Mouse (Mus musculus) ovary, postnatal 14 days (tissue): Measurements from ENCODE around the gene Tuba8.

Experiments
- DNase-seq: peaks from one replicate; pipeline ENCODE4 v3.0.0; 2022; ENCODE audit warnings: low spot score

Tuba8 gene

DNA sequence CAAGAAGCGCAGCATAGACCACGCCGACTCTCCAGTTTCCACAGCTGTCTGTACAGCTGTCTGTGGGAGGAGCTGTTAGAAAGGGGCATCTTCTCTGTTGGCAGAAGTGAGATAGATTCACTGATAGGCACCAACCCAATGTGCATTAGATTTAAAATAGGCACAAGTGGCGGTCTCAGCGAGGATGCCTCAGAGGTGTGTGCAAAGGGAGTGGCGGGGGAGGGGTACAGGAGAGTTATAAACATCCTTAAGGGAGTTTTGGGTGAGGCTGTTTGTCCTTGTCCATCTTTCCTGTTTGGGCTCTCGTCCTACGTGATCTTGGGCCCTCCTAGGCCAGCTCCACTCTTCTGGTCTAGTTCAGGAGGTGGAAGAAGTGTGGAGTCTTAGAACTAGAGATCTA is 17.9 kb downstream of the Tuba8 start:
- DNase-seq = no peak

DNA sequence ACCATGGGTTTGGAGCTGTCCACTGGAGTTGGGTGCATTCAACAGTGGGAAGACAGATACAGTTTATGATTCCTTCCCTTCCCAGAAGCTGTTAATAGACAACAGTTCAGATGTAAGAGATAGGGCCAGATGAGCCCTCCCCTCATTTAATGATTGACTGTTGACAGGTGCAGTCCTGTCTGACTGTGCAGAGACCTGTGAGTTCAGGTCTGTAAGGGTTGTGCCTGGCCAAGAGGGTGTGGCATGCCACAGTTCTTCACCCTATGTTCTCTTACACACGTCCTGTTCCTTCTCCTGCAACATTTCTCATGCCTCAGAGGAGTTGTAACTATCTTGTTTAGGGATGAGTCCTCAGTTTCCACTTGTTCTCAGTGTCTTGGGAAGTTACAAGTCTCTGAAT is 22.2 kb downstream of the Tuba8 start:
- no peak for DNase-seq

DNA sequence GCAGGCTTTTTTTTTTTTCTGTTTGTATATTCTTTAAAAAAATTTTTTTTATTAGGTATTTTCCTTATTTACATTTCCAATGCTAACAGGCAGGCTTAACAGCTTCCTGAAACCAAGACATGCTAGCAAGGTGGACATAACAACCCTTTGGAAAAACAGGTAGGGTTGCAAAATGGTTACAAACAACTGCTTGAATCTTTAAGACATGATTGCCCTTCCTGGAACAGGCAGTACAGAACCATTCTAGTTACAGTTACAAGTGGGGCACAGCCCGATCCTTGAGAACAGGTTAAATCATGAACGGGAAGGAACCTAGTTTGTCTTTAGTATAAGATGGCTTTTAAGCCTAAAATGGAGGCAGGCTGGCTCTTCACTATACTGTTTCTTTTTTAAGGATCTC is 25.9 kb downstream of the Tuba8 start:
- DNase-seq = no peak

DNA sequence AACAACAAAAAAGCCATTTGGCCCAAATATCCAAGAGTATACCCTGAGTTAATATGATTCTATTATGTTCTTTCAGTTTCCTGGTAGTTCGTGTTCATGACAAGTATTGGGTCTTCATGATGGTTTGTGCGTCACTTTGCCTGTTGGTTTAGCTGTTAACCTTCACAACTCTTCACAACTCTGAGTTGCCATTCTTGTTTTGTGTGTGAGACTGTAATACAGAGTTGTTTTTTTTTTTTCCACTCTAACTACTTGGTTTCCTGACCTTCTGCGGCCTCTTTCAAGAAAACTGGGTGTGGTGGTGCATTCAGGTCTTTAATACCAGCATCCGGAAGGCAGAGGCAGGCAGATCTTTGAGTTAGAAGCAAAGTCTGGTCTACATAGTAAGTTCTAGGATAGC is 27.7 kb downstream of the Tuba8 start:
- no peak for DNase-seq

- DNase-seq = no peak
These were observed 31.3 kb downstream of the Tuba8 start for GRCm38 (mm10) chr6:121241780-121242179.

- no peak for DNase-seq
These were observed 32.7 kb downstream of the Tuba8 start for GRCm38 (mm10) chr6:121243161-121243560.

DNA sequence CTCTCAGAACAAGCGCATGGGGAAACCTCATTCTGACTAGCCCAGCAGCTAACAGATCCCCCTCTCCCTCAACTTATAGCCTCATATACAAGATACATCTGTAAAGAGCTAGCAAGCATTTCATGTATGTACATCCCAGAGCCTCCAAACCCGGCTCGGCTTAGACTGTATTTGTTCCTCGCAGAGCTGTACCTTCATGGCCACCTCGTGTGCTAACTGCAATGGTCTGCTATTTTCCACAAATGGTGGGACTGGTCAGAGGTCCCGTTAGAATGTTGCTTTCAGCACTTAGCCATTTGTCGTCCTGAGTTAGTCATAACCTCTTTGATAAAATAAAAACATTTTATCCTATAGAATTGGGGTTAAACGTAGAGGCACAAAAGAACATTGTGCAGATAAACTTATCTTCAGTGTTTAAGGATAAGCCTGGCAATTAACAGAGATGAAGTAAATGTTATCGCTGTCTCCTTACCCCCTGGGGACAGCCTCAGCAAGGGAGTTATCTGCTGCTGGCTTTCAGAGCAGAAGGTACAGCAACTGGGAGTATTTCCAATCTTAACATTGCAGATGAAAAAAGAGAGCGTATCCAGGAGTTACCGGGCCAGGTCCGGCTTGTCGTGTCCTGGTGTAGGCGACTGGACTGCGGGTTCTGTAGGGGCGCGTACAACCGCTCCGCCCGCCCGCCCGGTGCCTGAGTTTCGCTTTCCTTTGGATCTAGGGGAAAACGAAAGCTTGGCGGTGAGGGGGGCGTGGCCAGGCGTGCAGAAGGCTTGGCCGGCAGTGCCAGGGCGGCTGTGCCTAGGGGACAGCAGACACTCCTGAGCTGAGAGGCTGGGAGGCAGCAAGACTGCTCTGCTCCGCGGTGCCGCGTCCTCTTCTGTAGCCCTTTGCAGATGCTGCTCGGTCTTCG is 34.9 kb downstream of the Tuba8 start, which contains the start of gene Usp18:
Gene Usp18 (plus strand): TSS at position 780 of the 910 bp plus-strand sequence.
- DNase-seq = peak; percentile 84

DNA sequence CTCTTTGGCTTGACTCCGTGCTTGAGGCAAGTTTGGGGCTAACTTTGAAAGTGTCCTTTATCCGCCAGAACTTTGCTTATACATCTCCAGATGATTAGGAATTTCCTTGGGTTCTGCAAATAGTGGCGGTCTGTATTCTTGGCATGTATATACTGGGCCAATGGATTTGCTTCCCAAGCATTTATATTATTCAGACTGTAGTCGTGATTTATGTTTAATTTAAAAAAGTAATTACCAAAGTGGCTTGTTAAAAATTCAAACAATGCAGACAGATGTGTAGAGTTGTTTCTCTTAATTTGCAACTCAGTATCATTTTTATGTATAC is 35.5 kb downstream of the Tuba8 start:
- DNase-seq = no peak

DNA sequence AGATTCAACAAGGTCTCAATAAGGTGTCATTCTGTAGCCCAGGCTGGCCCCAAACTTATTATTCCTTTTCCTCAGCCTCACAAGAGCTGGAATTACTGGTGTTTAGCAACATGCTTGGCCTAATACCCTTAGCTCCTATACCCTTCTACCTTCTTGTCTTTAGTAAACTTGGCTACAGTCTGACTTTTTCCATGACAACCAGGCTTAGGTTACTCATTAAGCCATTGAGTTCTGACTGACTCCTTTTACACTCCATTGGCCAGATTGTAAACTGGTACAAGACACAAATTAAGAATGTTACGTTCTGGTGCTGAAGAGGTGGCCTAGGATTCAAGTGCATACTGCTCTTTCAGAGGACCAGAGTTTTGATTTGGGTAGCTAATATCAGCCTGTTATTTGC is 39.9 kb downstream of the Tuba8 start:
- DNase-seq = no peak

GRCm38 (mm10) chr6:121251256-121251655 is 40.8 kb downstream of the Tuba8 start:
- DNase-seq = no peak

DNA sequence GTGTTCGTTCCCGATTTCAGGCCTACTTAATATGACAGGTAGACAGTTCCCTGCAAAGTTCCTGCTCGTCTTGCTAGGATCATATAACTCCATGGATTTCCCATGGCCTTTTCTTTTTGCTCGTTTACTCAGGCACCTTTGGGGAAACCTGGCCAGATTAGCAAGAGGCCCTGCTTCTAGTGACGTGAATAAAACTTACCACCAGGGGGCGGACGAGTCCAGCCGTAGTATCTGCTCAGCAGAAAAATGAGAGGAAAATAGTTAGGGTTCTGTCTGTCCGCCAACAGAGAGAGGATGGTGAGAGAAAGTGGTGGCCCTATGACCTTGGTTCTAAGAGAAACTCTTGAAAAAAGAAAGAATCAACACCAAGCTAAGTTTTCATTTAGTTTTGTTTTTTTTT is 50.1 kb downstream of the Tuba8 start:
- peak; percentile 69 for DNase-seq

DNA sequence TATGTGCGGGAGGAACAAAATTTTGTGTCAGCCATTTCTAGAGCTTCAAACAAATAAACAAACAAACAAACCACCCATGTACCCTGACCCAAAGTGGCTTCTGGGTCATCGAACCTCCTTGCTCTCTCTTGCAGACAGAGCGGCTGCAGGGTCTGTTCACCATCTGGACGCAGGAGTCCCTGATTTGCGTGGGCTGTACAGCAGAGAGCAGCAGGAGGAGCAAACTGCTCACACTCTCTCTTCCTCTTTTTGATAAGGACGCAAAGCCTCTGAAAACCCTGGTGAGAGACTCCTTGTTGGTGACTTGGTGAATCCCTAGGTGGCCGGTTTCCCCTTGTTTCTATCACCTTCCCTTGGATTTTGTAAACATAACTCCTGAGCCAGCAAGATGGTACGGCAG is 50.7 kb downstream of the Tuba8 start:
- DNase-seq = no peak

DNA sequence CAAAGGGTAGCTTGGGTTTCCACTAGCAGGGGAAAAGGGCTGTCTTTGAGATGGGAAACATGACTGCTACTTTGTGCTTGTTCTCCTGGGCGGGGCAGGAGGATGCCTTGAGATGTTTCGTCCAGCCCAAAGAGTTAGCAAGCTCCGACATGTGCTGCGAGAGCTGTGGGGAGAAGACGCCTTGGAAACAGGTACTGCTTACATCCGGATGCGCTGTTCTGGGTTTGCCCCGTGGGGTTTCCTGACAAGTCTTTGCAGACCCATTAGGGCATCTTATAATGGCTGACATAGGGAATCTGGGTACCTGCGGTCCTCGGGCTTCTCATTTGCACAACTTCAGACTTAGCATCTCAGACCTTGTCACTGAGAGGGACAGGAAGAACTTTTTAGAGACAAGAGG is 51.5 kb downstream of the Tuba8 start:
- DNase-seq = no peak

DNA sequence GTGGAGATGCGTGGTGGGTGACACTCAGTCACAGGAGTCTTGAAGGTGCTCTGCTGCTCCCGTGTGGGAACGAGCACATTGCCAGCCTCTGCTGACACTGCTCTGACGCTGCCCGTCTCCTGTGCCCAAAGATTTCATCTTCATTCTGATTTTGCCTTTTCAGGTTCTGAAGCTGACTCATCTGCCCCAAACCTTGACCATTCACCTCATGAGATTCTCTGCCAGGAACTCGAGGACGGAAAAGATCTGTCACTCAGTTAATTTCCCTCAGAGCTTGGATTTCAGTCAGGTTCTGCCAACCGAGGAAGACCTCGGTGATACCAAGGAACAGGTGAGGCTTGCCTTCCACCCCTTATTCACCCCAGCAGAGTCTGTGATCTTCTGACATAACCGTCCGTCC is 52.0 kb downstream of the Tuba8 start:
- no peak for DNase-seq

DNA sequence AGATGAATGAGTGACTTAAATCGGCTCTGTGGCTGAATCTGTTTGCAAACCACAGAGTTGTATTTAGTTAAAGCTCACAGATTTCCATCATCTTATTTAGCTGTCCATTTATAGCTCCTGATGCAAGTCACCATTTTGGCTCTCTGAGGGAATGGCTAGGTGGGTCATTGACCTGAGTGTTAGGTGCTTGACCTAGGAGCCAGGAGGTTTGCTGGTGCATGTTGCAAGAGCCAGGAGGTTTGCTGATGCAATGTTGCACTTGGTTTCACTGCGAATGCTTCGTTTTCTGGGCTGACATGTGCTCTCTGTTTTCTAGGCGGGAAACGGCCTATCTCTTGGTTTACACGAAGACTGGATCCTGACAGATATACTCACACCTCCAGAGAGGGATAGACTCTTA is 59.7 kb downstream of the Tuba8 start:
- no peak for DNase-seq

DNA sequence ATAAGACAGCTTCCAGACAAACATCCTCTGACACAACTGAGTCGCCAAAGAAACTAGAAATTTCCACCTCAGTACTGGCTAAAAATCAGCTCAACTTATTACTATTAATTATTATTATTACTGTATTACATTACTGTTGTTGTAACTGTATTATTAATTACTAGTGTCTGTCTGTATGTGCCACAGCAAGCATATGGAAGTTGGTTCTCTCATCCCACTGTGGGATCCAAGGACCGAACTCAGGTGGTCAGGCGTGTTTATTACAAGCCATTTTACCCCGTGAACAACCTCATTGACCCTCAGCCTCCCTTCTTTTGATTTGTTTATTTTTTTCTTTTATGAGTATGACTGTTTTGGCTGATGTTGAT is 61.2 kb downstream of the Tuba8 start:
- DNase-seq = no peak

- DNase-seq = peak; percentile 76
These were observed 61.7 kb downstream of the Tuba8 start for GRCm38 (mm10) chr6:121272075-121272800.

DNA sequence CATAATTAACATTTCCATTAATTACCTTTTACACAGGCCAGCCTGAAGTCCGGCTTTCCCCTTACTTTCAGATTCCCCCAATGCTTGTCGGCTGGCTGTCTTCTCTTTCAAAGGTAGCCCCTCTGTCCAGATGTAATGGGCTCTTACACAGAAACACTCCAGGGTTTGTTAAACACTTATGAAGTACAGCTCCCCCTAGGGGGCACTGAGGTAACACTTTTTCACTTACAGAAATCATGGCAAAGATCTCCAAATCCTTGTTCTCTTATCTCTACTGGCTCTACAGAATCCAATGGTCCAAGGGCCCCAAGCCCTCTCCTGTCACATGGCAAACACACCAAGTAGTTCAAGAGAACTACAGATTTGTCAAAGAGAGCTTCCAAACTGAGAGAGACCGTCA is 63.9 kb downstream of the Tuba8 start:
- no peak for DNase-seq
